Mouse (Mus musculus) hematopoietic multipotent progenitor cell, adult 10-12 weeks (in vitro differentiated cells): ENCODE data around the gene Sqstm1. TPM values are rescaled to one million over a fixed set of nuclear protein-coding genes. Genes with fewer than 3 reads are reported as not detected.

ENCODE experiments used
- polyA plus RNA-seq: library from polyadenylated mRNA; stranded (reverse); fragments of >175 nt; gene quantifications from 2 replicates; pipeline ENCODE4 v1.2.3, GENCODE M21; 2012; ENCODE audit warnings: low replicate concordance

The Sqstm1 gene
- polyA plus RNA-seq: 157 and 255 TPM in 2 replicates

GRCm38 (mm10) chr11:50210505-50211151 lies at the start of gene Sqstm1, which contains the start of gene Mgat4b:
Gene Sqstm1, minus strand, starts transcription at chr11:50210827.
Gene Mgat4b, plus strand, starts transcription at chr11:50210890.

GRCm38 (mm10) chr11:50238324-50238723 lies 27.7 kb upstream of the Sqstm1 start, which contains the start of gene Ltc4s:
Gene Ltc4s, minus strand, starts transcription at chr11:50238616.

GRCm38 (mm10) chr11:50174111-50174729 lies 36.4 kb downstream of the Sqstm1 start, which contains the start of gene Mrnip:
Gene Mrnip, plus strand, starts transcription at chr11:50174444.

Other genes with a start within 250 kb of the Sqstm1 start
- 51.5 and 139 TPM in 2 replicates for gene Rnf130, start 185.5 kb downstream of the Sqstm1 start, polyA plus RNA-seq
- 44.4 and 74.4 TPM in 2 replicates for gene Tbc1d9b, start 79.4 kb downstream of the Sqstm1 start, polyA plus RNA-seq
- 1.4 and 4.4 TPM in 2 replicates for gene Mrnip, start 36.4 kb downstream of the Sqstm1 start, polyA plus RNA-seq
- gene Mgat4b, start 63 bp upstream of the Sqstm1 start, polyA plus RNA-seq: 42.8 and 75.2 TPM in 2 replicates
- gene Ltc4s, start 27.8 kb upstream of the Sqstm1 start, polyA plus RNA-seq: 1.3 and 4.6 TPM in 2 replicates
- gene Maml1, start 81.5 kb upstream of the Sqstm1 start, polyA plus RNA-seq: 24.7 and 30.0 TPM in 2 replicates
- gene Canx, start 114.8 kb upstream of the Sqstm1 start, polyA plus RNA-seq: 12.9 and 68.4 TPM in 2 replicates
- not detected in 2 replicates for gene Cby3, start 143.6 kb upstream of the Sqstm1 start, polyA plus RNA-seq
- gene Hnrnph1, start 166.2 kb upstream of the Sqstm1 start, polyA plus RNA-seq: 214 and 234 TPM in 2 replicates
- gene Rufy1, start 220.3 kb upstream of the Sqstm1 start, polyA plus RNA-seq: 14.8 and 20.6 TPM in 2 replicates